Mouse (Mus musculus) myocyte (in vitro differentiated cells): ENCODE data around the gene Slc12a8. TPM values are rescaled to one million over a fixed set of nuclear protein-coding genes. Genes with fewer than 3 reads are reported as not detected.

Source experiments
- H3K27me3 ChIP-seq: one replicate; pipeline ENCODE4 v1.6.1; 2011; ENCODE audit not compliant: control insufficient read depth, insufficient read depth, insufficient read length
- H3K36me3 ChIP-seq: one replicate; pipeline ENCODE4 v1.6.1; 2011; ENCODE audit not compliant: control insufficient read depth, insufficient read depth
- H3K4me2 ChIP-seq: one replicate; pipeline ENCODE4 v1.6.1; 2011; ENCODE audit warnings: low read depth, control low read depth
- H3K4me3 ChIP-seq: one replicate; pipeline ENCODE4 v1.5.1; 2011; ENCODE audit warnings: mild to moderate bottlenecking, control low read depth, moderate library complexity
- H3K79me2 ChIP-seq: one replicate; pipeline ENCODE4 v1.6.1; 2011; ENCODE audit not compliant: control insufficient read depth, insufficient read depth
- H3ac ChIP-seq: one replicate; pipeline ENCODE4 v1.6.1; 2011; ENCODE audit not compliant: control insufficient read depth, insufficient read length
- CEBPB ChIP-seq: IDR thresholded peaks from 2 replicates; pipeline ENCODE4 v1.6.1; 2011; ENCODE audit warnings: mild to moderate bottlenecking, moderate library complexity; ENCODE audit not compliant: poor library complexity, insufficient read depth, severe bottlenecking
- E2F4 ChIP-seq: IDR thresholded peaks from one replicate; pipeline ENCODE4 v1.6.1; 2011; ENCODE audit warnings: mild to moderate bottlenecking, control low read depth, moderate library complexity; ENCODE audit not compliant: insufficient read depth
- MAX ChIP-seq: IDR thresholded peaks from one replicate; pipeline ENCODE4 v1.6.1; 2011; ENCODE audit warnings: low read depth, mild to moderate bottlenecking, control low read depth
- MYOD1 ChIP-seq, 3 experiments: IDR thresholded peaks; one replicate each; pipeline ENCODE4 v1.6.1; 2011; ENCODE audit warnings: control low read depth in 2 of 3, low read depth in 2 of 3, mild to moderate bottlenecking in 2 of 3, moderate library complexity in 1 of 3; ENCODE audit not compliant: insufficient read length in 2 of 3, control insufficient read depth in 1 of 3
- MYOG ChIP-seq, 3 experiments: IDR thresholded peaks; one replicate each; pipeline ENCODE4 v1.6.1; 2011; ENCODE audit warnings: control low read depth in 2 of 3, low read depth in 2 of 3, mild to moderate bottlenecking in 2 of 3; ENCODE audit not compliant: insufficient read length in 2 of 3, control insufficient read depth in 1 of 3, insufficient read depth in 1 of 3
- POLR2A ChIP-seq: IDR thresholded peaks from one replicate; pipeline ENCODE4 v1.6.1; 2011; ENCODE audit warnings: low read depth, mild to moderate bottlenecking, control low read depth, moderate library complexity; ENCODE audit not compliant: insufficient read length
- POLR2AphosphoS2 ChIP-seq: IDR thresholded peaks from one replicate; pipeline ENCODE4 v1.6.1; 2011; ENCODE audit warnings: low read depth, control low read depth; ENCODE audit not compliant: insufficient read length
- REST ChIP-seq: IDR thresholded peaks from one replicate; pipeline ENCODE4 v1.6.1; 2011; ENCODE audit warnings: mild to moderate bottlenecking, control low read depth, moderate library complexity; ENCODE audit not compliant: insufficient read depth, insufficient read length
- SRF ChIP-seq: IDR thresholded peaks from one replicate; pipeline ENCODE4 v1.6.1; 2011; ENCODE audit warnings: low read depth; ENCODE audit not compliant: control insufficient read depth, insufficient read length
- TCF12 ChIP-seq: IDR thresholded peaks from one replicate; pipeline ENCODE4 v1.6.1; 2011; ENCODE audit warnings: mild to moderate bottlenecking, control low read depth; ENCODE audit not compliant: poor library complexity, insufficient read depth, severe bottlenecking
- TCF3 ChIP-seq: IDR thresholded peaks from one replicate; pipeline ENCODE4 v1.6.1; 2011; ENCODE audit warnings: low read depth, control low read depth; ENCODE audit not compliant: insufficient read length
- USF1 ChIP-seq: IDR thresholded peaks from one replicate; pipeline ENCODE4 v1.6.1; 2011; ENCODE audit warnings: low read depth, mild to moderate bottlenecking, control low read depth, moderate library complexity
- polyA plus RNA-seq: library from polyadenylated mRNA; unstranded; fragments of >200 nt; fragmentation: generic; extraction: Trizol; gene quantifications from one replicate; pipeline ENCODE4 v1.2.1, GENCODE M21; 2012; ENCODE audit warnings: missing spikeins

Slc12a8 gene
- polyA plus RNA-seq, 1 experiment = 0.42 TPM

- Histone ChIP-seq H3K36me3 (no peaks in the 10 kb centered on the region), H3ac (no peak overlapping the region)
These were observed 104.7 kb downstream of the Slc12a8 start for GRCm38 (mm10) chr16:33621836-33622235.

GRCm38 (mm10) chr16:33624586-33624985, 107.5 kb downstream of the Slc12a8 start:
- no peak for TF ChIP-seq E2F4
- no peak for TF ChIP-seq MYOD1 (IDR thresholded peaks at IDR 0.05; ENCODE audit: control insufficient read depth in 1 of 3, insufficient read length in 2 of 3, low read depth in 2 of 3)
- no peak for TF ChIP-seq USF1
- no peak for TF ChIP-seq TCF3
- no peak for TF ChIP-seq SRF
- no peak for TF ChIP-seq MYOG (IDR thresholded peaks at IDR 0.05; ENCODE audit: control insufficient read depth in 1 of 3, insufficient read depth in 1 of 3, insufficient read length in 2 of 3, low read depth in 2 of 3)
- TF ChIP-seq POLR2AphosphoS2 = no peak
- TF ChIP-seq TCF12 = no peak
- no peak for TF ChIP-seq REST
- no peak for TF ChIP-seq MAX
- TF ChIP-seq CEBPB = no peak
- no peak for TF ChIP-seq POLR2A
- Histone ChIP-seq H3K4me2 (no peak overlapping the region), H3K4me3 (no peak overlapping the region), H3K36me3 (no peaks in the 10 kb centered on the region), H3K79me2 (no peaks in the 10 kb centered on the region), H3K27me3 (no peaks in the 10 kb centered on the region), H3ac (no peak overlapping the region)

More at GRCm38 (mm10) chr16:33621836-33622235, 104.7 kb downstream of the Slc12a8 start:
- no peak for TF ChIP-seq REST
- no peak for TF ChIP-seq MAX
- no peak for TF ChIP-seq USF1
- TF ChIP-seq POLR2AphosphoS2 = no peak
- TF ChIP-seq TCF3 = no peak
- TF ChIP-seq POLR2A = no peak
- TF ChIP-seq MYOD1 (IDR thresholded peaks at IDR 0.05; ENCODE audit: control insufficient read depth in 1 of 3, insufficient read length in 2 of 3, low read depth in 2 of 3) = no peak
- no peak for TF ChIP-seq CEBPB
- no peak for TF ChIP-seq MYOG (IDR thresholded peaks at IDR 0.05; ENCODE audit: control insufficient read depth in 1 of 3, insufficient read depth in 1 of 3, insufficient read length in 2 of 3, low read depth in 2 of 3)
- no peak for TF ChIP-seq TCF12
- no peak for TF ChIP-seq SRF
- TF ChIP-seq E2F4 = no peak
- Histone ChIP-seq H3K4me3 (no peak overlapping the region), H3K79me2 (no peaks in the 10 kb centered on the region), H3K4me2 (no peak overlapping the region), H3K27me3 (no peaks in the 10 kb centered on the region)

GRCm38 (mm10) chr16:33629539-33629938, 112.4 kb downstream of the Slc12a8 start:
- Histone ChIP-seq H3K36me3 (no peaks in the 10 kb centered on the region), H3K27me3 (no peaks in the 10 kb centered on the region), H3ac (no peak overlapping the region), H3K79me2 (no peaks in the 10 kb centered on the region), H3K4me2 (peak overlapping the region; percentile 18), H3K4me3 (no peak overlapping the region)
- no peak for TF ChIP-seq POLR2AphosphoS2
- TF ChIP-seq MAX = no peak
- TF ChIP-seq E2F4 = no peak
- TF ChIP-seq SRF = no peak
- peak in 2 of 3 experiments; percentile 65 to 68 for TF ChIP-seq MYOD1 (IDR thresholded peaks at IDR 0.05; ENCODE audit: control insufficient read depth in 1 of 3, insufficient read length in 2 of 3, low read depth in 2 of 3)
- no peak for TF ChIP-seq REST
- TF ChIP-seq MYOG (IDR thresholded peaks at IDR 0.05; ENCODE audit: control insufficient read depth in 1 of 3, insufficient read depth in 1 of 3, insufficient read length in 2 of 3, low read depth in 2 of 3) = peak in 2 of 3 experiments; percentile 16 to 65
- TF ChIP-seq USF1 = no peak
- TF ChIP-seq CEBPB = no peak
- no peak for TF ChIP-seq TCF12
- no peak for TF ChIP-seq TCF3
- TF ChIP-seq POLR2A = no peak

GRCm38 (mm10) chr16:33635836-33636595, 118.9 kb downstream of the Slc12a8 start:
- H3ac ChIP-seq = no peak overlapping the region
- H3K4me3 ChIP-seq = no peak overlapping the region
- H3K36me3 ChIP-seq = no peaks in the 10 kb centered on the region
- H3K79me2 ChIP-seq = no peaks in the 10 kb centered on the region
- no peak for TF ChIP-seq POLR2A
- TF ChIP-seq MAX = no peak
- TF ChIP-seq E2F4 = no peak
- no peak for TF ChIP-seq MYOG (IDR thresholded peaks at IDR 0.05; ENCODE audit: control insufficient read depth in 1 of 3, insufficient read depth in 1 of 3, insufficient read length in 2 of 3, low read depth in 2 of 3)
- no peak for TF ChIP-seq CEBPB
- no peak for TF ChIP-seq TCF3
- TF ChIP-seq REST = no peak
- TF ChIP-seq TCF12 = no peak
- no peak for TF ChIP-seq USF1
- TF ChIP-seq MYOD1 (IDR thresholded peaks at IDR 0.05; ENCODE audit: control insufficient read depth in 1 of 3, insufficient read length in 2 of 3, low read depth in 2 of 3) = no peak
- no peak for TF ChIP-seq SRF
- no peak for TF ChIP-seq POLR2AphosphoS2
- H3K4me2 ChIP-seq = no peak overlapping the region
- no peaks in the 10 kb centered on the region for H3K27me3 ChIP-seq
